Mouse (Mus musculus) Patski (cell line): ENCODE data around the gene Slc15a5. TPM values are rescaled to one million over a fixed set of nuclear protein-coding genes. Genes with fewer than 3 reads are reported as not detected.

ENCODE experiments used
- ATAC-seq: fragments of 100-300 bp; one replicate; pipeline ENCODE4 v1.8.0; 2021
- CTCF ChIA-PET: fragments of 350-600 bp; sonication (Branson Sonifier 250); formaldehyde crosslinking; loops from one replicate; lab custom pipeline; 2022; ENCODE audit warnings: inconsistent platforms; lab: Charles Lee
- POLR2A ChIA-PET: fragments of 350-600 bp; sonication (Branson Sonifier 250); formaldehyde crosslinking; loops from one replicate; lab custom pipeline; 2022; ENCODE audit warnings: antibody characterized with exemption, inconsistent platforms; lab: Charles Lee
- DNase-seq: peaks from one replicate; pipeline ENCODE4 v3.0.0-alpha.2; 2011; ENCODE audit warnings: low read depth, low spot score
- H3K27me3 ChIP-seq: fragments of 371-371 bp; one replicate; pipeline ENCODE4 v1.5.1; 2021
- CTCF ChIP-seq: fragments of 100-300 bp; IDR thresholded peaks from one replicate; pipeline ENCODE4 v1.5.1; 2021
- in situ Hi-C: fragments of 300-500 bp; cut with MboI; formaldehyde crosslinking; loops from 3 replicates; pipeline ENCODE4 v1.11.1; 2018; ENCODE audit warnings: low pct_unique_long_range_greater_than_20kb, mixed read lengths
- polyA plus RNA-seq: library from polyadenylated mRNA; unstranded; gene quantifications from one replicate; pipeline ENCODE4 v1.2.3, GENCODE M21; 2021

Gene Slc15a5
- polyA plus RNA-seq, 1 experiment from 2014 or later, result not detected

DNA sequence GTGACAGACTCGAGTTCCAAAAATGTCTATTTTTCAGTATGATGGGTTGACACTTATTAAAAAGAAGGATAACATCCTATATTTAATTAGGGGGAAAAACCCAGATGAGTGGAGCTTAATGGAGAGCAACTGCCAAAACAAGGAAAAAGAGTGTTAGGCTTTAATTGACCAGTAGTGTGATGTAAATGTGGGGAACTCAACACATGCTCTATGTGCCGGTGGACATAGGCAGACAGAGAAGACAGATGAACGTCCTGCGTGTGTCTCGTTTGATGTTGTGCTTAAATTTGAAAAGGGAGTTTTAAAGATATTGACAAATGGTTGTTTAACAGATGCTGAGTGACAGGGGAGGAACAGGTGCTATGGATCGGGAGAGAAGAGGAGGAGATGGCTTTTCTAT, 72.0 kb downstream of the Slc15a5 start:
- DNase-seq (no peak), ATAC-seq (no peak)
- TF ChIP-seq CTCF, result no peak
- CTCF ChIA-PET, result no interaction called here
- POLR2A ChIA-PET, result no interaction called here
- in situ Hi-C loops, result no loop called here
- H3K27me3 ChIP-seq, result peaks cover 39% of the 10 kb centered on the region

DNA sequence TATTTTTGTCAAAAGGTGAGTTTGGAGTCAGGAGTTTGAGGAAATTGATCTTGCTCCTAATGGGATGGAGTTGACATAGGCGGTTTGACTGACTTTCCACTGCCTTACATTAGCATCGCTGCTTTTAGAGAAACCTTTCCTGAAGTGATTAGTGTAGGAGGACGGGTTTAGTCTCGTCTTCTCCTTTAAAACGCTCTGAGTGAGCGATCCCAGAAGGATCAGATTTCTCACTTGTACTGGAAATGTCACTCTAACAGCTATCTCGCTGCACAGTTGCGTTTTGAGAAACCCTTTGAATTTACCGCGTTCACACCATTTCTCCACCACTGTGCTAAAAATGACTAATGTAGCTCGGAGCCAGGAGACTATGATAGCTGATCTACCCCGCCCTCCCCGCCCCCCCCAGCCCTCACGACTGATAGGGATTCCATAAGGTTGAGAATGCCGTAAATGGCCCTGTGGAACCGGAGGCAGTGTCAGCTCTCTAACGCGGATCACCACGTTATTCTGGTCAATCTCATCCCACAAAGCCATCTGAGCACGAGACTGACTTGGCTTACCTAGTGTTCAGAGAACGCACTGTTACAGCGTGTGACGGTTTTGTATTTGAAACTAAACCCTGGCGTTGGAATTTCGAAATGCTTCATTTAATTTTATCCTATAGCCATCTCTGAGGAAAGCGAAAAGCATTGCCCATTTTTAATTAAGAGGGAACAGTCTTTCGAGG, 73.0 kb downstream of the Slc15a5 start:
- H3K27me3 ChIP-seq, result peaks cover 49% of the 10 kb centered on the region
- POLR2A ChIA-PET, result no interaction called here
- ATAC-seq (no peak), DNase-seq (no peak)
- in situ Hi-C loops, result no loop called here
- CTCF ChIA-PET, result no interaction called here
- TF ChIP-seq CTCF, result no peak

DNA sequence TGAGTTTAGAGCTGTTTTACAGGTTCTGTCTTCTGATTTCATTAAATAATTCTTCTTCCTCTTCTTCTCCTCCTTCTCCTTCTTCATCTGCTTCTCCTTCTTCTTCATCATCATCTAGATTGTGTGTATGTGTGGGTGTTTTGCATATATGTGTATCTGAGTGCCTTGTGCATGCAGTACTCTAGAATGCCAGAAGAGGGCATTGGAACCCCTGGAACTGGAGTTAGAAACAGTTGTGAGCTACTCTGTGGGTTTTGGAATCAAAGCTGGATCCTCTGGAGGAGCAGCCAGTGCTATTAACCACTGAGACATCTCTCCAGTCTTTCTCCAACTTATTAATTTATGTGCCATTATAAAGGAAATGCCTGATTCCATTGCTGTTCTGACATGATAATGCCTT, 89.9 kb downstream of the Slc15a5 start:
- ChIA-PET POLR2A (no interaction called here), CTCF (interaction anchor here (1.6 kb wide), 1 partner anchor 163 kb away, joined by 4 read pairs; no protein-coding TSS in a partner anchor)
- peak; percentile 63 for TF ChIP-seq CTCF
- ATAC-seq (no peak), DNase-seq (no peak)
- in situ Hi-C loops, result no loop called here
- peaks cover 21% of the 10 kb centered on the region for H3K27me3 ChIP-seq

DNA sequence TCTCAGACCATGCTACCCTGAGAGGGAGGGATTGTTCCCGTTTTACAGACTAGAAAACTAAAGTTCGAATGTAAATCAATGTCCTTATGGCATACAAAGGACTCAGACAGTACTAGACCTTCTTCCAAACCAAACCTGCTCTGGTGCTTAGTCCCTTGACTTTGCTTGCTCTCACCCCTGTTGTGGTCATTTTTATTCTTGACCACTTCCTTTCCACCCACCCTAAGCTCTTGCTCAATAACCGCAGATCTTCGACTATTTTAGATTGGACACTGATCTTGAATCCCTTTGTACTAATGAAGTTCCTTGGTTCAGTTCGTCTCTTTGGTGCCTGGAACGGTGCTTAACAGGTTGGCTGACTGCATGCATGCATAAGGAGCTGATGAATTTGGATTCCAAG, 94.5 kb downstream of the Slc15a5 start:
- ATAC-seq, result no peak
- ChIA-PET CTCF (no interaction called here), POLR2A (no interaction called here)
- in situ Hi-C loops, result no loop called here
- peaks cover 46% of the 10 kb centered on the region for H3K27me3 ChIP-seq
- TF ChIP-seq CTCF, result no peak
- DNase-seq, result no peak

DNA sequence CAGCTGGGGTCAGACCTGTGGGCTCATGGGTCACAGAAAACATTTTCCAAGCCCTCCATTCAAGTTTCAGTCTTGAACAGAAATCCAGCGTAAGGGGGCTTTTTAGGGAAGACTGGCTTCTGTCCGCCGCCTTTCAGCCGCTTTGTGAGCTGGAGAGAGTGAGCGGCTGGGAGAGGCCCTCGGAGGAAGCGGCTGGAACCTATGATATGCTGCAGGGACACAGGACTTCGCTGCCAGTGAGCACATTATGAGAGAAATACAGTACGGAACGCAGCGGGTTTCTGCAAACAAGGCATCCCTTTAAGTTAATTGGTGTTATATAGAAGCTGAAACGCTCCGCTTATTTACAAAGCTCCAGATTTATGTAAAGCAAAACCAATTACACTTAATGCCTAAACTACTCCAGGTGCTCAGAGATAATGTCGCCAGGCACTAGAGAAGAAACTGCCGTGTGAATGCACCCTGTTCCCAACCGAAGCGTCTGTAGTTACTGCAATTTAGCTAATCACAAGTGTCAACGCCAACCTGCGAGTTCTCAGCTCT, 97.5 kb downstream of the Slc15a5 start:
- CTCF ChIA-PET, result interaction anchor here (1.2 to 1.5 kb wide), 2 partner anchors 9 to 15 kb away, joined by 3 to 6 read pairs; no protein-coding TSS in a partner anchor
- in situ Hi-C loops, result no loop called here
- H3K27me3 ChIP-seq, result peaks cover 48% of the 10 kb centered on the region
- DNase-seq (no peak), ATAC-seq (no peak)
- POLR2A ChIA-PET, result no interaction called here
- TF ChIP-seq CTCF, result no peak

DNA sequence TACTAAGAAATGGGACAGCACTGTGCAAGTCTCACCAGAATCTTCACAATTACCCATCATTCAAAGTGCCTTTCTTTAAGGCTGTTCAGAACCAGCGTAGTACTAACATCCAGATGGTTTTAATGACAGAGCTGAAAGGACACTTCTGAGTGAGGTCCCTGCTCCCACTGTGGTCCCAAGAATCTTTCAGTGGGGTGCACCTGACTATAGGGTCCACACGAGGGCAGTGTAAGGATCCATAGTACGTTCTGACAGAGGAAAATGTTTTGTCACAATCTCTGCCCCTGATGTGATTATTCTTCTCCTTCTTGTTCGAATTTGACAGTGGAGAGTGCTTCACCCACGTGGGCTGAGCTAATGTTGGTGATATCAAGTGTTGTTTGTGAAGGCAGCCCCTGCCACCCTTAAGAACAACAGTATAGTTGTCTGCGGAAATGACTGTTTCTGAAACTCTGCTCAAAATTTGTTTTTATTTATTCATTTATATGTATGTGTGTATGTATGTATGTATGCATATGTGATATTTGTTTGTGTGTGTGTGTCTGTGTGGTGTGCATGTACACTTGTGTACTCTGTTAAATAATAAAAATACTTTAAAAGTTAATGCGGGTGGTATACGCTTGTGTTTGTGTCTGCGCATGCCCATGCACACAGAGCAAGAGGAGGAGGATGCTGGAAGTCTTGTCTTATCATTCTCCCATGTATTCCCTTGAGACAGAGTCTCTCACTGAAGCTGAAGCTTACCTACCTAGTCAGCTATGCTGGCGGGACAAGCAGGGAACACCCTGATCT, 98.6 kb downstream of the Slc15a5 start:
- H3K27me3 ChIP-seq, result peaks cover 42% of the 10 kb centered on the region
- ATAC-seq (no peak), DNase-seq (no peak)
- ChIA-PET POLR2A (no interaction called here), CTCF (interaction anchor here (1.2 kb wide), 1 partner anchor 16 kb away, joined by 3 read pairs; no protein-coding TSS in a partner anchor)
- TF ChIP-seq CTCF, result peak; percentile 42
- in situ Hi-C loops, result no loop called here

DNA sequence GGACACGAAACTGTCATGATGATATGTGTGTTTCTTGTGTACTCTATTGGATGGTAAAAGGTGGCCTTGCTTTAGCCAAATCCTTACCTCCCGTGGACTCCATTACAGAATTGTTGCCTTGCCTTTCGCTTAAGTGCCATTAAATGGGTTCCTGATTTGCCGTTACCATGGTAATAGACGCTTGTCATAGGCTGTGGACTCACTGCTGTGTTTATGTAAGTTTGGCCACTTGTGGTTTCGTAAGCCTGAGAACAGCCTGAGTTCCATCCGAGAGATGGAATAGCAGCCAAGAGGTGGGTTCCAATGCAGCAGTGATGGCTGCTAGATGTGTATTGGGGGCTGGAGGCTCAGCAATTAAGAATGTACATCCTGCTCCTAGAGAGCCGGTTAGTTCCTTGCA, 99.3 kb downstream of the Slc15a5 start:
- peaks cover 37% of the 10 kb centered on the region for H3K27me3 ChIP-seq
- ATAC-seq (no peak), DNase-seq (no peak)
- POLR2A ChIA-PET, result no interaction called here
- CTCF ChIA-PET, result no interaction called here
- TF ChIP-seq CTCF, result no peak
- in situ Hi-C loops, result no loop called here

DNA sequence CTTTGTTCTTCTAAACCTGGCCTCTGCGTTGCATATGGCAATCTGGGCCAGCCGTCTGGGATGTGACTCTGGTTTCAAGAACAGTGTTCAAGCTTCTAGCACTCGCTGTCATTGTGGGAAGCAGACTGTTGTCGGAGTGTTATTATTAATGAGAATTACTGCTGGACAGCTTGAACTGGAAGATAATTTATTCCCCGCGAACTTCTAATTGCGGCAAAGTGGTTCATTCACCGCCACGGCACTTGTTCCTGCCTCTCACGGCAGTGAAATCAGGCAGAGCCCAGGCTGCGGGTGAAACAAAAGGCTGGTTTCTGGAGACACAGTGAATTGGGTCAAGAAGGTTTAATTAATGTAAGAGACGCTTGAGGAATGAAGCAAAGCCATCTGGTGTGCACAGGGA, 99.9 kb downstream of the Slc15a5 start:
- POLR2A ChIA-PET, result no interaction called here
- no peak for TF ChIP-seq CTCF

DNA sequence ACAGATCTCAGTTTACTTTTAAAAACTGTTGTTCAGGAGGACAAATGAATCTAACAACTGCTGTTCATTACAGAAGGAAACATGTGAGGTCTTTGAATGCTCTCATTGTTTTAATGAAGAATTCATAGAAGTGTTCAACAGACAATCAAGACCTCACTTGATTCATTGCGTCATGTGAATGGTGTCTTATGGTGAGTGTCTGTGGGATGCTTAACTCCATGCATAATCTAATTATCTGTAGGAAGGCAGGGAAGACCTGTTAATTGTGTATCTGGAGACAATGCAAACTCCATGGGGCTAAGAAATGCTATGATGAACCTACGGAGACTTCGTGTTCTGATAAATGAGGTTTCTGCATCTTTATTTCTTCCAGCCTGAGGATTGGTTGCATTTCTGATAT, 103.7 kb downstream of the Slc15a5 start:
- ATAC-seq (no peak), DNase-seq (no peak)
- ChIA-PET CTCF (interaction anchor here (0.7 kb wide), 1 partner anchor 19 kb away, joined by 3 read pairs; no protein-coding TSS in a partner anchor), POLR2A (no interaction called here)
- TF ChIP-seq CTCF, result no peak
- H3K27me3 ChIP-seq, result peaks cover 16% of the 10 kb centered on the region
- in situ Hi-C loops, result no loop called here

More for the DNA sequence above, 99.9 kb downstream of the Slc15a5 start:
- peaks cover 37% of the 10 kb centered on the region for H3K27me3 ChIP-seq
- CTCF ChIA-PET, result no interaction called here
- ATAC-seq (no peak), DNase-seq (no peak)
- in situ Hi-C loops, result no loop called here

DNA sequence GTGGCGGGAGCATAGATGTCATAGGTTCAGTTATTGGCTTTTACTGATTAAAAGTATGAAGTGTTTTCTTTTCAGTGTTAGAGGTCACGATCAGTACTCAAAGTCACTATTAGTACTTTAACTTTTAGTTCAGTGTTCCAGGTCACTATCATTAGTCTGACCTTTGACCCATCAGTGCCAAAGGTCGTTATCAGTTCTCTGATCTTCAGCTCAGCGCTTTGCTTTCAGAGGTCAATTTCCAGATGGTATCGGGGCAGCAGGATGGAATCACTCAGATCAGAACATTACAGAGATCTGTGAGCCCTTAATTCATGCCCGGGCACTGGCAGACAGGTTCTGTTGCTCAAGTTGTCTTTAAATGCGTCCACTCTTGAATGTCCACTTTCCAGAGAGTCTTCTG, 116.0 kb downstream of the Slc15a5 start:
- H3K27me3 ChIP-seq, result peaks cover 7% of the 10 kb centered on the region
- DNase-seq (no peak), ATAC-seq (no peak)
- POLR2A ChIA-PET, result no interaction called here
- in situ Hi-C loops, result no loop called here
- no peak for TF ChIP-seq CTCF
- CTCF ChIA-PET, result no interaction called here

DNA sequence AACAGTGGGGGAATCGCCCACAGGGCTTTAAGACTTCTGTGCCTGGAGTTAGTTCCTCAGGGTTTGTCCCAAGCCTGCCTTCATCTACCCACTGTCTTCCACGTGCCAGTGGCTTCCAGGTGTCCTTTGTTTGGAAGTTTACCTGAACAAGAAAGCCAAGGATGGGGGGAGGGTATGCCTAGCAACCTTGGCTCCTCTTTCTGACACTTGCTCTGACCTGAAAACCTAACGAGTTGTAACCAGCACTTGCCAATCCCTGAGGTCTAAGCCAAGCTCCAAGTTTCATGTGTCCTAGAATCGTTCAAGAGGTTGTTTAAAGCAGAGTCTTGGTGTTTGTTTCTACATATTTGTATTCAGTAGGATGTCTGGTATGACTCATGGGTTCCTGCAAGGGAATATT, 116.9 kb downstream of the Slc15a5 start:
- peaks cover 7% of the 10 kb centered on the region for H3K27me3 ChIP-seq
- no peak for ATAC-seq
- DNase-seq, result no peak
- in situ Hi-C loops, result no loop called here
- CTCF ChIA-PET, result no interaction called here
- no peak for TF ChIP-seq CTCF
- POLR2A ChIA-PET, result no interaction called here
